12 mouse cellular contexts compared by ENCODE assay signal in genomic region chr3:121852074-121852826, GRCm38 (mm10). TPM values are rescaled to one million over a fixed set of nuclear protein-coding genes. Genes with fewer than 3 reads are reported as not detected.
DNase-seq lines count a peak whose midpoint lies in the region; ATAC-seq lines count a peak whose summit lies in the region.
"Had no signal": no experiment of that assay in that cellular context is flagged by ENCODE, and none has a peak within 500 bp of the region (broad histone marks: within the 10 kb centered on the region; RNA-seq: fewer than 3 reads in every experiment).

No protein-coding gene starts in this region.

- no peak overlapping the region for H3K4me3 ChIP-seq in intestine, embryonic 16.5 days (ENCODE audit: low read length)
- H3K4me3 ChIP-seq in hindbrain, embryonic 16.5 days (ENCODE audit: low read length): no peak overlapping the region
- H3K4me3 ChIP-seq: forebrain, embryonic 12.5 days; heart, adult 2 months had no signal

- H3K4me1 ChIP-seq in intestine, embryonic 16.5 days (ENCODE audit: control insufficient read depth, insufficient read depth, low read length): peaks cover 14% of the 10 kb centered on the region
- no peaks in the 10 kb centered on the region for H3K4me1 ChIP-seq in hindbrain, embryonic 16.5 days (ENCODE audit: control insufficient read depth, insufficient read depth, low read depth, low read length)
- H3K4me1 ChIP-seq: forebrain, embryonic 12.5 days had no signal

- no peaks in the 10 kb centered on the region for H3K9me3 ChIP-seq in intestine, embryonic 16.5 days (ENCODE audit: control insufficient read depth, low read length)
- no peaks in the 10 kb centered on the region for H3K9me3 ChIP-seq in hindbrain, embryonic 16.5 days (ENCODE audit: control insufficient read depth, low read length)
- H3K9me3 ChIP-seq: forebrain, embryonic 12.5 days had no signal

- WGBS in intestine, embryonic 16.5 days: 29% methylated on average over 4 of the region's 4 CpGs
- WGBS in large intestine, adult 2 months: 19% methylated on average over 4 of the region's 4 CpGs
- WGBS in hindbrain, embryonic 16.5 days: 37% methylated on average over 4 of the region's 4 CpGs

- no peak overlapping the region for H3K9ac ChIP-seq in intestine, embryonic 16.5 days (ENCODE audit: low read depth, low read length)
- no peak overlapping the region for H3K9ac ChIP-seq in hindbrain, embryonic 16.5 days (ENCODE audit: low read depth, low read length)
- H3K9ac ChIP-seq: forebrain, embryonic 12.5 days had no signal

- H3K36me3 ChIP-seq in intestine, embryonic 16.5 days (ENCODE audit: control insufficient read depth, insufficient read depth, low read length): no peaks in the 10 kb centered on the region
- H3K36me3 ChIP-seq in hindbrain, embryonic 16.5 days (ENCODE audit: control insufficient read depth, insufficient read depth, low read length): no peaks in the 10 kb centered on the region
- H3K36me3 ChIP-seq: forebrain, embryonic 12.5 days had no signal

- H3K27ac ChIP-seq in intestine, embryonic 16.5 days (ENCODE audit: low read length): no peak overlapping the region
- H3K27ac ChIP-seq in hindbrain, embryonic 16.5 days (ENCODE audit: low read depth, low read length): no peak overlapping the region
- H3K27ac ChIP-seq: forebrain, embryonic 12.5 days; heart, adult 2 months had no signal

- no peak overlapping the region for H3K4me2 ChIP-seq in intestine, embryonic 16.5 days (ENCODE audit: low read depth, low read length)
- H3K4me2 ChIP-seq in hindbrain, embryonic 16.5 days (ENCODE audit: low read length): no peak overlapping the region
- H3K4me2 ChIP-seq: forebrain, embryonic 12.5 days had no signal

- DNase-seq in R1 (ENCODE audit: low read depth, low spot score): peak; percentile 16
- peak; percentile 90 for DNase-seq in large intestine, adult 2 months (ENCODE audit: low read depth, low spot score)
- peak; percentile 65 for DNase-seq in lung, postnatal 10 days
- no peak for DNase-seq in ovary, adult 18-20 months (ENCODE audit: low spot score)
- no peak for DNase-seq in gastrocnemius, postnatal 25 days
- DNase-seq: cerebellum, adult 11 months; heart, adult 2 months; right cerebral cortex, adult 18-20 months had no signal

- peak; percentile 96 for ATAC-seq in intestine, embryonic 16.5 days
- no peak for ATAC-seq in hindbrain, embryonic 16.5 days
- ATAC-seq in erythroblast, adult 5-6 weeks (replicated peaks; ENCODE audit: low FRiP score, poor library complexity, severe bottlenecking): no peak

- H3K27me3 ChIP-seq in intestine, embryonic 16.5 days (replicated peaks; ENCODE audit: control insufficient read depth, insufficient read depth, low read length): no peaks in the 10 kb centered on the region
- H3K27me3 ChIP-seq in hindbrain, embryonic 16.5 days (replicated peaks; ENCODE audit: control insufficient read depth, insufficient read depth, low read length): no peaks in the 10 kb centered on the region
- H3K27me3 ChIP-seq: forebrain, embryonic 12.5 days had no signal

RNA-seq across cellular contexts. Expression of gene Abcd3, which starts 37.1 kb away (rescaled TPM):
- polyA plus RNA-seq in intestine, embryonic 16.5 days (2015; fragmentation: Nextera tagmentation; extraction: Ambion mirVana): 63.1 and 66.5 TPM in 2 replicates
- polyA plus RNA-seq in large intestine, adult 2 months (2012; rRNA removed): 18.4 and 22.3 TPM in 2 replicates
- 84.4 and 85.7 TPM in 2 replicates for polyA plus RNA-seq in hindbrain, embryonic 16.5 days (2015; fragmentation: Nextera tagmentation; extraction: Ambion mirVana)
- 10 to 100 TPM; 40.1 to 42.3 TPM for total RNA-seq in gastrocnemius, postnatal 25 days (2021)
- 7.3 and 9.8 TPM in 2 replicates for total RNA-seq in erythroblast, adult 5-6 weeks (2015; ENCODE audit: low replicate concordance)
- 7.2 and 15.8 TPM in 2 replicates for total RNA-seq in erythroblast, adult 5-6 weeks (2017; ENCODE audit: low replicate concordance)

Comparison
In these comparisons a context has a peak if more than half of its experiments do, and no peak if none do; other contexts are left out.
1. DNase-seq: peak in R1 (single experiment), large intestine, adult 2 months (single experiment) and lung, postnatal 10 days (single experiment); none in ovary, adult 18-20 months (single experiment) and gastrocnemius, postnatal 25 days (single experiment).